In genomic region chr7:48961501-48961900, GRCm38 (mm10) we compare ENCODE assay signal across 14 mouse cellular contexts. TPM values are rescaled to one million over a fixed set of nuclear protein-coding genes. Genes with fewer than 3 reads are reported as not detected.
DNase-seq lines count a peak whose midpoint lies in the region; ATAC-seq lines count a peak whose summit lies in the region.
"Had no signal": no experiment of that assay in that cellular context is flagged by ENCODE, and none has a peak within 500 bp of the region (broad histone marks: within the 10 kb centered on the region; RNA-seq: fewer than 3 reads in every experiment).

No protein-coding gene starts in this region.

- H3K4me3 ChIP-seq in neural tube, embryonic 11.5 days (ENCODE audit: low read depth, low read length): peak overlapping the region; percentile 7
- peak overlapping the region; percentile 62 for H3K4me3 ChIP-seq in hindbrain, embryonic 12.5 days
- H3K4me3 ChIP-seq in midbrain, embryonic 15.5 days: peak overlapping the region; percentile 58
- H3K4me3 ChIP-seq: heart, embryonic 10.5 days; limb, embryonic 12.5 days; myocyte had no signal

- peak overlapping the region; percentile 5 for H3K9ac ChIP-seq in neural tube, embryonic 11.5 days (ENCODE audit: low read length)
- peak overlapping the region; percentile 29; the same call in 1 of the 2 replicates for H3K9ac ChIP-seq in hindbrain, embryonic 12.5 days
- 0 out of 2 replicates have a peak overlapping the region, but pooled peaks have one; percentile 1 for H3K9ac ChIP-seq in midbrain, embryonic 15.5 days
- H3K9ac ChIP-seq: limb, embryonic 12.5 days; liver, postnatal 0 days had no signal

- 0 out of 2 replicates have a peak, but pooled peaks cover 6% of the 10 kb centered on the region for H3K27me3 ChIP-seq in neural tube, embryonic 11.5 days (ENCODE audit: control insufficient read depth, insufficient read depth, low read length)
- H3K27me3 ChIP-seq in hindbrain, embryonic 12.5 days: peaks cover 20% of the 10 kb centered on the region; the same call in 1 of the 2 replicates
- H3K27me3 ChIP-seq in midbrain, embryonic 15.5 days (replicated peaks): peaks cover under 1% of the 10 kb centered on the region; the same call in 1 of the 2 replicates

- WGBS in neural tube, embryonic 11.5 days: 36% methylated on average over 8 of the region's 8 CpGs
- WGBS in hindbrain, embryonic 12.5 days: 27% methylated on average over 8 of the region's 8 CpGs
- WGBS in midbrain, embryonic 15.5 days: 25% methylated on average over 8 of the region's 8 CpGs

- peaks cover 51% of the 10 kb centered on the region for H3K4me1 ChIP-seq in neural tube, embryonic 11.5 days (ENCODE audit: control insufficient read depth, insufficient read depth, low read length)
- peaks cover 74% of the 10 kb centered on the region for H3K4me1 ChIP-seq in hindbrain, embryonic 12.5 days
- peaks cover 76% of the 10 kb centered on the region for H3K4me1 ChIP-seq in midbrain, embryonic 15.5 days

- no peak for DNase-seq in neural tube, embryonic 11.5 days (ENCODE audit: low spot score)
- DNase-seq in neural tube, embryonic 10.5 days (ENCODE audit: extremely low spot score, low spot score): no peak
- DNase-seq in adrenal gland, adult 2 months: no peak
- DNase-seq in thymus, postnatal 0 days (ENCODE audit: low spot score): no peak
- no peak for DNase-seq in urinary bladder, postnatal 25 days (ENCODE audit: low spot score)
- DNase-seq: kidney, postnatal 10 days; liver, postnatal 0 days; thymus, adult 18-20 months had no signal

- H3K9me3 ChIP-seq in neural tube, embryonic 11.5 days (ENCODE audit: control insufficient read depth, low read length): no peaks in the 10 kb centered on the region
- H3K9me3 ChIP-seq in hindbrain, embryonic 12.5 days (replicated peaks): no peaks in the 10 kb centered on the region
- no peaks in the 10 kb centered on the region for H3K9me3 ChIP-seq in midbrain, embryonic 15.5 days
- H3K9me3 ChIP-seq: heart, embryonic 10.5 days; limb, embryonic 12.5 days had no signal

- H3K36me3 ChIP-seq in neural tube, embryonic 11.5 days (ENCODE audit: control insufficient read depth, insufficient read depth, low read length): no peaks in the 10 kb centered on the region
- no peaks in the 10 kb centered on the region for H3K36me3 ChIP-seq in hindbrain, embryonic 12.5 days
- no peaks in the 10 kb centered on the region for H3K36me3 ChIP-seq in midbrain, embryonic 15.5 days (replicated peaks)
- H3K36me3 ChIP-seq: heart, embryonic 10.5 days; limb, embryonic 12.5 days had no signal

- H3K27ac ChIP-seq in neural tube, embryonic 11.5 days (ENCODE audit: low read depth, low read length): no peak overlapping the region
- no peak overlapping the region for H3K27ac ChIP-seq in hindbrain, embryonic 12.5 days
- no peak overlapping the region for H3K27ac ChIP-seq in midbrain, embryonic 15.5 days
- H3K27ac ChIP-seq: heart, embryonic 10.5 days; limb, embryonic 12.5 days; macrophage had no signal

- ATAC-seq in neural tube, embryonic 11.5 days (ENCODE audit: insufficient read depth, low FRiP score, low TSS enrichment): no peak
- no peak for ATAC-seq in hindbrain, embryonic 12.5 days (ENCODE audit: low FRiP score)
- no peak for ATAC-seq in midbrain, embryonic 15.5 days (replicated peaks)
- ATAC-seq: liver, postnatal 0 days had no signal

- H3K4me2 ChIP-seq in neural tube, embryonic 11.5 days (ENCODE audit: low read depth): peak overlapping the region; percentile 79
- H3K4me2 ChIP-seq in hindbrain, embryonic 12.5 days (replicated peaks): peak overlapping the region; percentile 69
- peak overlapping the region; percentile 78 for H3K4me2 ChIP-seq in midbrain, embryonic 15.5 days
- H3K4me2 ChIP-seq: limb, embryonic 12.5 days had no signal

RNA-seq across cellular contexts. Expression of gene Nav2, which starts 53.0 kb away (rescaled TPM):
- 15.9 and 19.2 TPM in 2 replicates for polyA plus RNA-seq in neural tube, embryonic 11.5 days (2014; fragmentation: Nextera tagmentation; extraction: Ambion mirVana)
- 24.1 and 25.8 TPM in 2 replicates for polyA plus RNA-seq in hindbrain, embryonic 12.5 days (2016; fragmentation: Nextera tagmentation; extraction: Ambion mirVana)
- polyA plus RNA-seq in midbrain, embryonic 15.5 days (2015; fragmentation: Nextera tagmentation; extraction: Ambion mirVana): 22.8 and 26.2 TPM in 2 replicates
- 1 to 10 TPM; 6.4 to 6.9 TPM for total RNA-seq in adrenal gland, adult 2 months (2021)
- polyA plus RNA-seq in adrenal gland, adult 2 months (2012; rRNA removed): 3.3 and 4.8 TPM in 2 replicates
- 16.3 and 26.8 TPM in 2 replicates for polyA plus RNA-seq in thymus, postnatal 0 days (2015; fragmentation: Nextera tagmentation; extraction: Ambion mirVana)

Comparison
In these comparisons a context has a peak if more than half of its experiments do, and no peak if none do; other contexts are left out.
1. H3K4me3 ChIP-seq: peak in every context shown above with its lines; median percentile 62 in hindbrain, embryonic 12.5 days; 58 in midbrain, embryonic 15.5 days; 7 in neural tube, embryonic 11.5 days.